Mouse (Mus musculus) left cerebral cortex, postnatal 4 days (tissue): ENCODE measurements around the gene Abcb1b. TPM values are rescaled to one million over a fixed set of nuclear protein-coding genes. Genes with fewer than 3 reads are reported as not detected.

Source experiments
- total RNA-seq, 2 experiments: library from RNA; stranded (reverse); gene quantifications; 2 replicates each; pipeline ENCODE4 v1.2.3; 2021

The Abcb1b gene
- total RNA-seq, 2 experiments from 2014 or later, result 1.3 to 2.4 TPM

Other genes starting within 250 kb of the Abcb1b start
- gene Rundc3b, start 175.2 kb upstream of the Abcb1b start, total RNA-seq, result 10 to 100 TPM; 62.0 to 63.5 TPM
- 1 to 10 TPM; 7.2 to 7.7 TPM for gene Abcb1a, start 138.1 kb upstream of the Abcb1b start, total RNA-seq
- gene Abcb4, start 95.6 kb downstream of the Abcb1b start, total RNA-seq, result 1 to 10 TPM; 1.9 to 2.1 TPM
- 10 to 100 TPM; 15.2 to 17.1 TPM for gene Crot, start 199.2 kb downstream of the Abcb1b start, total RNA-seq